In genomic region chr12:71139258-71139828, GRCm38 (mm10) we compare ENCODE assay signal across 11 mouse cellular contexts. TPM values are rescaled to one million over a fixed set of nuclear protein-coding genes. Genes with fewer than 3 reads are reported as not detected.
DNase-seq lines count a peak whose midpoint lies in the region; ATAC-seq and TF ChIP-seq lines count a peak whose summit lies in the region.
"Had no signal": no experiment of that assay in that cellular context is flagged by ENCODE, and none has a peak within 500 bp of the region (broad histone marks: within the 10 kb centered on the region; RNA-seq: fewer than 3 reads in every experiment).

No protein-coding gene starts in this region.

- H3K4me1 ChIP-seq in liver, embryonic 13.5 days (replicated peaks) = peaks cover 32% of the 10 kb centered on the region
- peaks cover 16% of the 10 kb centered on the region for H3K4me1 ChIP-seq in forebrain, postnatal 0 days (ENCODE audit: insufficient read depth)
- peaks cover 19% of the 10 kb centered on the region for H3K4me1 ChIP-seq in neural tube, embryonic 14.5 days (ENCODE audit: control insufficient read depth, insufficient read depth, low read length)

- DNase-seq in liver, embryonic 13.5 days = peak; percentile 16
- DNase-seq in liver = no peak
- DNase-seq in Patski (ENCODE audit: low read depth, low spot score) = no peak
- no peak for DNase-seq in forebrain, postnatal 0 days
- no peak for DNase-seq in left cerebral cortex, adult 18-20 months (ENCODE audit: low spot score in 2 of 2)
- no peak for DNase-seq in left cerebral cortex, adult 8-10 months (ENCODE audit: low spot score in 2 of 2)
- DNase-seq: adrenal gland, adult 2 months; right cerebral cortex, postnatal 25 days had no signal

- H3K27ac ChIP-seq in liver, embryonic 13.5 days = no peak overlapping the region
- H3K27ac ChIP-seq in forebrain, postnatal 0 days (ENCODE audit: low read depth, low read length) = no peak overlapping the region
- H3K27ac ChIP-seq in neural tube, embryonic 14.5 days (ENCODE audit: low read depth, low read length) = no peak overlapping the region
- H3K27ac ChIP-seq: macrophage had no signal

- H3K4me2 ChIP-seq in liver, embryonic 13.5 days = peak overlapping the region; percentile 93
- no peak overlapping the region for H3K4me2 ChIP-seq in forebrain, postnatal 0 days (ENCODE audit: low read depth)
- no peak overlapping the region for H3K4me2 ChIP-seq in neural tube, embryonic 14.5 days (ENCODE audit: low read depth, low read length)

- CTCF ChIA-PET in Patski (lab: Charles Lee) = interaction anchor here (1.0 to 1.1 kb wide), 2 partner anchors 8 to 11 kb away, joined by 3 to 5 read pairs; no protein-coding TSS in a partner anchor

- peak; percentile 62 for TF ChIP-seq CTCF in Patski (IDR thresholded peaks at IDR 0.05)
- TF ChIP-seq CTCF in forebrain, postnatal 0 days (IDR thresholded peaks at IDR 0.05; ENCODE audit: low read depth) = peak; percentile 33

- H3K4me3 ChIP-seq in liver, embryonic 13.5 days (replicated peaks) = no peak overlapping the region
- no peak overlapping the region for H3K4me3 ChIP-seq in forebrain, postnatal 0 days (ENCODE audit: low read depth, low read length)
- peak overlapping the region; percentile 17; the same call in 1 of the 2 replicates for H3K4me3 ChIP-seq in neural tube, embryonic 14.5 days (ENCODE audit: low read depth, low read length)

- no peak for ATAC-seq in liver, embryonic 13.5 days (ENCODE audit: low read depth)
- ATAC-seq in Patski = no peak
- ATAC-seq in forebrain, postnatal 0 days = no peak
- ATAC-seq in neural tube, embryonic 14.5 days (ENCODE audit: low read depth) = no peak

- no peaks in the 10 kb centered on the region for H3K27me3 ChIP-seq in liver, embryonic 13.5 days
- no peaks in the 10 kb centered on the region for H3K27me3 ChIP-seq in Patski
- H3K27me3 ChIP-seq in forebrain, postnatal 0 days (ENCODE audit: insufficient read depth, low read length) = no peaks in the 10 kb centered on the region
- no peaks in the 10 kb centered on the region for H3K27me3 ChIP-seq in neural tube, embryonic 14.5 days (ENCODE audit: control insufficient read depth, insufficient read depth, low read length)

- POLR2A ChIA-PET in Patski (lab: Charles Lee) = no interaction called here

- 65% methylated on average over 5 of the region's 5 CpGs for WGBS in liver, embryonic 13.5 days (ENCODE audit: insufficient replicate concordance)
- 83% methylated on average over 5 of the region's 5 CpGs for WGBS in forebrain, postnatal 0 days
- 83% methylated on average over 5 of the region's 5 CpGs for WGBS in neural tube, embryonic 14.5 days

- H3K36me3 ChIP-seq in liver, embryonic 13.5 days = peaks cover 48% of the 10 kb centered on the region
- H3K36me3 ChIP-seq in forebrain, postnatal 0 days (ENCODE audit: insufficient read depth) = peaks cover 21% of the 10 kb centered on the region
- H3K36me3 ChIP-seq in neural tube, embryonic 14.5 days (ENCODE audit: control insufficient read depth, insufficient read depth, low read length) = peaks cover 6% of the 10 kb centered on the region

- no peak overlapping the region for H3K9ac ChIP-seq in liver, embryonic 13.5 days
- H3K9ac ChIP-seq in forebrain, postnatal 0 days = no peak overlapping the region
- no peak overlapping the region for H3K9ac ChIP-seq in neural tube, embryonic 14.5 days (replicated peaks; ENCODE audit: low read depth, low read length)

- no peaks in the 10 kb centered on the region for H3K9me3 ChIP-seq in liver, embryonic 13.5 days (replicated peaks)
- H3K9me3 ChIP-seq in forebrain, postnatal 0 days (ENCODE audit: low read length) = no peaks in the 10 kb centered on the region
- H3K9me3 ChIP-seq in neural tube, embryonic 14.5 days (ENCODE audit: control insufficient read depth, low read length) = no peaks in the 10 kb centered on the region

- in situ Hi-C loops in Patski (cut with MboI; ENCODE audit: low pct_unique_long_range_greater_than_20kb) = no loop called here

RNA-seq across cellular contexts. Expression of gene 2700049A03Rik, which starts 2.7 kb away (rescaled TPM):
- polyA plus RNA-seq in liver, embryonic 13.5 days (2015; fragmentation: Nextera tagmentation; extraction: Ambion mirVana) = 5.0 and 5.3 TPM in 2 replicates
- polyA plus RNA-seq in Patski (2021) = 7.5 TPM
- 9.6 and 9.8 TPM in 2 replicates for total RNA-seq in forebrain, postnatal 0 days (2014; rRNA removed)
- polyA plus RNA-seq in forebrain, postnatal 0 days (2015; fragmentation: Nextera tagmentation; extraction: Ambion mirVana) = 5.0 and 6.4 TPM in 2 replicates
- 13.8 and 15.7 TPM in 2 replicates for polyA plus RNA-seq in neural tube, embryonic 14.5 days (2014; fragmentation: Nextera tagmentation; extraction: Ambion mirVana)
- 1 to 10 TPM; 5.2 to 5.7 TPM for total RNA-seq in left cerebral cortex, adult 18-20 months (2021)
- 1 to 10 TPM; 4.0 to 6.7 (median 4.8) TPM for total RNA-seq in left cerebral cortex, adult 8-10 months (2022)

RNA-seq across cellular contexts. Expression of gene Timm9, which starts 2.9 kb away (rescaled TPM):
- polyA plus RNA-seq in liver, embryonic 13.5 days (2015; fragmentation: Nextera tagmentation; extraction: Ambion mirVana) = 65.8 and 74.5 TPM in 2 replicates
- 52.0 TPM for polyA plus RNA-seq in Patski (2021)
- 79.8 and 93.2 TPM in 2 replicates for total RNA-seq in forebrain, postnatal 0 days (2014; rRNA removed)
- 123 and 128 TPM in 2 replicates for polyA plus RNA-seq in forebrain, postnatal 0 days (2015; fragmentation: Nextera tagmentation; extraction: Ambion mirVana)
- polyA plus RNA-seq in neural tube, embryonic 14.5 days (2014; fragmentation: Nextera tagmentation; extraction: Ambion mirVana) = 116 and 140 TPM in 2 replicates
- 10 to 100 TPM; 58.9 to 61.0 TPM for total RNA-seq in left cerebral cortex, adult 18-20 months (2021)
- total RNA-seq in left cerebral cortex, adult 8-10 months (2022) = 10 to 100 TPM; 52.5 to 59.5 (median 55.9) TPM

RNA-seq across cellular contexts. Expression of gene Tomm20l, which starts 28.1 kb away (rescaled TPM):
- polyA plus RNA-seq in liver, embryonic 13.5 days (2015; fragmentation: Nextera tagmentation; extraction: Ambion mirVana) = not detected in 2 replicates
- not detected for polyA plus RNA-seq in Patski (2021)
- total RNA-seq in forebrain, postnatal 0 days (2014; rRNA removed) = not detected in 2 replicates
- not detected in 2 replicates for polyA plus RNA-seq in forebrain, postnatal 0 days (2015; fragmentation: Nextera tagmentation; extraction: Ambion mirVana)
- polyA plus RNA-seq in neural tube, embryonic 14.5 days (2014; fragmentation: Nextera tagmentation; extraction: Ambion mirVana) = not detected in 2 replicates
- total RNA-seq in left cerebral cortex, adult 18-20 months (2021) = not detected
- total RNA-seq in left cerebral cortex, adult 8-10 months (2022) = not detected
- polyA plus RNA-seq: cortical plate, adult 2 months; macrophage had no signal
